Mouse (Mus musculus): Measurements from ENCODE around the gene Tram2. TPM values are rescaled to one million over a fixed set of nuclear protein-coding genes. Genes with fewer than 3 reads are reported as not detected.

The Tram2 gene
- total and polyA plus RNA-seq, 3 experiments, result 0.54 to 2.9 TPM; not detected in 1

DNA sequence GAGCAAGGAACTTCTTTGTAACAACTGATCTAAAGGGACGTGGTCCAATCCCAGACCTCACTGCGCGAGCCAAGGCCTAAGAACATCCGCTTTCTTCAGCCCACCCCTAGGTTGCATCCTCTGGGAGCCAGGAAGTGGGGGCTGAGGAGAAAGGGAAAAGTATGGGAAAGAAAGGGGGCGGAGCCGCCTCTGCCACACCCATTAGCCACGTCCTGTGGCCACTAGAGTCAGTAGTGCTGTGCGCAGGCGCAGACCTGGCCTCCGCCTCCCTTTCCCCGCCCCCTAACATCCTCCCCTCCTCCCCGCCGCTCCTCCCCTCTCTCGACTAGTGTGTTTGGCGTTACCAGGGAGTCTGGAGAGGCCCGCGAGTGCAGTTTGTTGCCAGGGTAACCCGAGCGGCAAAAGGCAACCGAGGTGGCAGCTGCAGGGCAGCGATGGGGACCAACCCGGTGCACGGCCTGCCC, 127.7 kb downstream of the Tram2 start, which contains the start of gene Efhc1:
Gene Efhc1 (plus strand): TSS at position 327 of the 464 bp plus-strand sequence.
- Histone ChIP-seq H3K36me3 (ENCODE audit: control insufficient read depth in 1 of 2, insufficient read depth in 2 of 2, low read length in 2 of 2) (no peaks in the 10 kb centered on the region), H3K79me2 (ENCODE audit: control insufficient read depth, insufficient read depth, low read length, poor library complexity) (no peaks in the 10 kb centered on the region), H3K9me3 (replicated peaks; ENCODE audit: insufficient read depth, low read length) (no peaks in the 10 kb centered on the region), H3K4me1 (ENCODE audit: control insufficient read depth in 1 of 2, insufficient read depth in 2 of 2, low read length in 2 of 2) (no peaks in the 10 kb centered on the region), H3K27me3 (ENCODE audit: control insufficient read depth in 1 of 2, insufficient read depth in 2 of 2, low read length in 2 of 2) (peaks cover 0 to 5% of the 10 kb centered on the region in 2 experiments; a peak in 2 of 4 replicates), H3K4me3 (ENCODE audit: control insufficient read depth in 1 of 2, insufficient read depth in 1 of 2, low read depth in 2 of 2, low read length in 2 of 2) (peak within 1 kb of the TSS; percentile 43 to 62), H3K9ac (ENCODE audit: control insufficient read depth, low read depth, low read length, poor library complexity, severe bottlenecking) (peak within 1 kb of the TSS; percentile 7; the same call in 1 of the 2 replicates), H3K27ac (ENCODE audit: control insufficient read depth, low read depth, low read length) (no peak within 1 kb of the TSS)
- TF ChIP-seq SIN3A (IDR thresholded peaks at IDR 0.05; ENCODE audit: low read length) (0 out of 2 replicates have a peak, but pooled peaks have one; percentile 22), NRF1 (IDR thresholded peaks at IDR 0.05; ENCODE audit: insufficient read depth, low read depth, low read length, poor library complexity, severe bottlenecking) (peak; percentile 63), ETS1 (IDR thresholded peaks at IDR 0.05; ENCODE audit: low read depth, low read length) (no peak), ZKSCAN1 (IDR thresholded peaks at IDR 0.05; ENCODE audit: low read depth, low read length) (no peak)
- DNase-seq (ENCODE audit: low read depth, low spot score), result peak; percentile 68

Other genes starting within 250 kb of the Tram2 start
- 0.46 and 0.69 TPM in 2 replicates for gene Paqr8, start 188.6 kb downstream of the Tram2 start, total RNA-seq (2012; rRNA removed)
- 1 to 10 TPM in 1 of 2 experiments, not detected in 1; 1.8 TPM for gene Paqr8, start 188.6 kb downstream of the Tram2 start, polyA plus RNA-seq (2012; ENCODE audit: insufficient read depth in 1 of 2, insufficient read length in 2 of 2, low read depth in 1 of 2, low replicate concordance in 2 of 2, missing spikeins in 1 of 2)
- not detected in 2 replicates for gene Efhc1, start 127.6 kb downstream of the Tram2 start, total RNA-seq (2012; rRNA removed)
- gene Efhc1, start 127.6 kb downstream of the Tram2 start, polyA plus RNA-seq (2012; ENCODE audit: insufficient read depth in 1 of 2, insufficient read length in 2 of 2, low read depth in 1 of 2, low replicate concordance in 2 of 2, missing spikeins in 1 of 2), result not detected
- 1.3 TPM in 2 replicates for gene Tmem14a, start 139.3 kb upstream of the Tram2 start, total RNA-seq (2012; rRNA removed)
- 1 to 10 TPM in 1 of 2 experiments, not detected in 1; 1.7 TPM for gene Tmem14a, start 139.3 kb upstream of the Tram2 start, polyA plus RNA-seq (2012; ENCODE audit: insufficient read depth in 1 of 2, insufficient read length in 2 of 2, low read depth in 1 of 2, low replicate concordance in 2 of 2, missing spikeins in 1 of 2)
- 2.2 and 4.5 TPM in 2 replicates for gene Gsta3, start 161.4 kb upstream of the Tram2 start, total RNA-seq (2012; rRNA removed)
- 1 to 10 TPM in 1 of 2 experiments, not detected in 1; 3.4 TPM for gene Gsta3, start 161.4 kb upstream of the Tram2 start, polyA plus RNA-seq (2012; ENCODE audit: insufficient read depth in 1 of 2, insufficient read length in 2 of 2, low read depth in 1 of 2, low replicate concordance in 2 of 2, missing spikeins in 1 of 2)

Data from MEL (cell line).